Mouse (Mus musculus) CH12.LX (cell line): ENCODE measurements at regions not wholly inside any gene's neighbourhood (a gene's known extent, or its start where the extent isn't known, plus 50 kb on each side); places are given as distances from the start of the nearest gene placed in this dataset.

Experiments
- DNase-seq: peaks from one replicate; pipeline ENCODE4 v3.0.0-alpha.2; 2013; ENCODE audit errors: extremely low read depth
- H3K27ac ChIP-seq: 2 replicates; pipeline ENCODE4 v1.5.1; 2012; ENCODE audit warnings: low read depth, mild to moderate bottlenecking, control low read depth, moderate library complexity; ENCODE audit not compliant: insufficient read depth
- H3K27me3 ChIP-seq: replicated peaks from 2 replicates; pipeline ENCODE3; 2012; ENCODE audit warnings: inconsistent platforms
- H3K36me3 ChIP-seq, 2 experiments: replicated peaks in 1 of 2; 2 replicates each; pipeline versions ENCODE3 to v1.6.1; 2012; ENCODE audit warnings: inconsistent platforms in 1 of 2, low read length in 1 of 2, mild to moderate bottlenecking in 1 of 2, mixed read lengths in 1 of 2, moderate library complexity in 1 of 2; ENCODE audit not compliant: control insufficient read depth in 1 of 2, insufficient read depth in 1 of 2
- H3K4me1 ChIP-seq, 2 experiments: 2 replicates each; pipeline ENCODE4 v1.6.1; 2012; ENCODE audit warnings: inconsistent platforms in 1 of 2, moderate library complexity in 1 of 2; ENCODE audit not compliant: insufficient read depth in 2 of 2, control insufficient read depth in 1 of 2
- H3K4me2 ChIP-seq: 2 replicates; pipeline ENCODE4 v1.6.1; 2012; ENCODE audit warnings: low read depth, mild to moderate bottlenecking, control low read depth; ENCODE audit not compliant: poor library complexity, insufficient read depth, severe bottlenecking
- H3K4me3 ChIP-seq, 3 experiments: fragments of 150-350 bp in 1 of 3; sonication (generic) in 1 of 3; replicated peaks in 1 of 3; 2 replicates each; pipeline versions ENCODE3 to v1.5.1; 2011 to 2012; ENCODE audit warnings: low read depth in 2 of 3, low read length in 2 of 3, mild to moderate bottlenecking in 2 of 3, moderate library complexity in 2 of 3, control low read depth in 1 of 3, improper control_type of control experiment in 1 of 3, inconsistent platforms in 1 of 3, mixed read lengths in 1 of 3; ENCODE audit not compliant: poor library complexity in 1 of 3
- H3K79me2 ChIP-seq: replicated peaks from 2 replicates; pipeline ENCODE4 v1.6.1; 2012; ENCODE audit warnings: mild to moderate bottlenecking, moderate library complexity; ENCODE audit not compliant: control insufficient read depth, poor library complexity, insufficient read depth, severe bottlenecking; ENCODE audit errors: extremely low read depth
- H3K9ac ChIP-seq: 2 replicates; pipeline ENCODE4 v1.6.1; 2012; ENCODE audit warnings: low read depth, mild to moderate bottlenecking, control low read depth, moderate library complexity; ENCODE audit not compliant: insufficient read depth
- H3K9me3 ChIP-seq: replicated peaks from 2 replicates; pipeline ENCODE3; 2012; ENCODE audit warnings: low read length, inconsistent platforms, mixed read lengths
- CHD1 ChIP-seq: IDR thresholded peaks from 2 replicates; pipeline ENCODE4 v1.6.1; 2012; ENCODE audit warnings: low read depth, low read length, improper control_type of control experiment, inconsistent platforms
- ELF1 ChIP-seq: IDR thresholded peaks from 2 replicates; pipeline ENCODE4 v1.6.1; 2014; ENCODE audit warnings: low read depth, mild to moderate bottlenecking, inconsistent platforms, low read length, improper control_type of control experiment
- ETS1 ChIP-seq: conservative IDR thresholded peaks from 2 replicates; pipeline ENCODE4 v1.6.1; 2012; ENCODE audit warnings: low read depth, mild to moderate bottlenecking, inconsistent platforms, low read length, improper control_type of control experiment, moderate library complexity
- MAZ ChIP-seq: IDR thresholded peaks from 2 replicates; pipeline ENCODE4 v1.6.1; 2012; ENCODE audit warnings: low read depth, mild to moderate bottlenecking, inconsistent platforms, low read length, improper control_type of control experiment, moderate library complexity
- MXI1 ChIP-seq: IDR thresholded peaks from 2 replicates; pipeline ENCODE4 v1.6.1; 2011; ENCODE audit warnings: mild to moderate bottlenecking, low read depth, low read length, improper control_type of control experiment
- NRF1 ChIP-seq: IDR thresholded peaks from 2 replicates; pipeline ENCODE4 v1.6.1; 2014; ENCODE audit warnings: low read depth, mild to moderate bottlenecking, inconsistent platforms, low read length, improper control_type of control experiment, moderate library complexity
- RAD21 ChIP-seq: IDR thresholded peaks from 2 replicates; pipeline ENCODE4 v1.6.1; 2011; ENCODE audit warnings: low read depth, mild to moderate bottlenecking, low read length, improper control_type of control experiment, moderate library complexity
- RCOR1 ChIP-seq: conservative IDR thresholded peaks from 2 replicates; pipeline ENCODE4 v1.6.1; 2012; ENCODE audit warnings: low read depth, mild to moderate bottlenecking, inconsistent platforms, low read length, improper control_type of control experiment
- SIN3A ChIP-seq: IDR thresholded peaks from 2 replicates; pipeline ENCODE4 v1.6.1; 2012; ENCODE audit warnings: low read length, improper control_type of control experiment, inconsistent platforms
- USF1 ChIP-seq: IDR thresholded peaks from 2 replicates; pipeline ENCODE4 v1.6.1; 2014; ENCODE audit warnings: low read depth, mild to moderate bottlenecking, inconsistent platforms, low read length, improper control_type of control experiment
- dilution Hi-C: fragments of 300-500 bp; cut with MboI; formaldehyde crosslinking; loops from 2 replicates; pipeline ENCODE4 v1.14.3; 2020; ENCODE audit warnings: low sequenced_read_pairs; ENCODE audit not compliant: extremely low pct_unique_long_range_greater_than_20kb, extremely low pct_ligation_motif_present
- in situ Hi-C: fragments of 300-500 bp; cut with MboI; formaldehyde crosslinking; loops from 3 replicates; pipeline ENCODE4 v1.14.3; 2019; ENCODE audit warnings: low sequenced_read_pairs, low pct_ligation_motif_present, low pct_unique_long_range_greater_than_20kb, mixed read lengths

GRCm38 (mm10) chr2:166348654-166349053 is 193.2 kb upstream of the Sulf2 start:
- H3K79me2 ChIP-seq = no peaks in the 10 kb centered on the region
- no peaks in the 10 kb centered on the region for H3K36me3 ChIP-seq
- no peak overlapping the region for H3K9ac ChIP-seq
- dilution Hi-C loops = no loop called here
- no peaks in the 10 kb centered on the region for H3K9me3 ChIP-seq
- peaks cover 9% of the 10 kb centered on the region for H3K27me3 ChIP-seq
- DNase-seq = no peak
- in situ Hi-C loops = loop anchor here (25.0 kb wide), 1 partner anchor 214 kb away; no protein-coding TSS in a partner anchor
- H3K4me2 ChIP-seq = no peak overlapping the region
- TF ChIP-seq RCOR1 (no peak), MXI1 (no peak), USF1 (no peak)
- no peaks in the 10 kb centered on the region for H3K4me1 ChIP-seq
- H3K4me3 ChIP-seq = no peak overlapping the region
- H3K27ac ChIP-seq = no peak overlapping the region

GRCm38 (mm10) chr2:166346421-166347182 is 191.1 kb upstream of the Sulf2 start:
- Histone ChIP-seq H3K79me2 (no peaks in the 10 kb centered on the region), H3K4me1 (no peaks in the 10 kb centered on the region), H3K9ac (no peak overlapping the region), H3K4me2 (no peak overlapping the region), H3K27me3 (peaks cover 6% of the 10 kb centered on the region), H3K36me3 (no peaks in the 10 kb centered on the region), H3K27ac (no peak overlapping the region), H3K4me3 (no peak overlapping the region), H3K9me3 (no peaks in the 10 kb centered on the region)
- DNase-seq = no peak
- dilution Hi-C loops = no loop called here
- TF ChIP-seq NRF1 = no peak
- in situ Hi-C loops = loop anchor here (25.0 kb wide), 1 partner anchor 216 kb away; no protein-coding TSS in a partner anchor

- DNase-seq = no peak
- Histone ChIP-seq H3K27me3 (peaks cover 3% of the 10 kb centered on the region), H3K4me3 (no peak overlapping the region), H3K4me2 (no peak overlapping the region), H3K27ac (no peak overlapping the region), H3K36me3 (no peaks in the 10 kb centered on the region), H3K4me1 (no peaks in the 10 kb centered on the region), H3K9me3 (peaks cover 4% of the 10 kb centered on the region), H3K79me2 (no peaks in the 10 kb centered on the region), H3K9ac (no peak overlapping the region)
- in situ Hi-C loops (loop anchor here (25.0 kb wide), 1 partner anchor 219 kb away; no protein-coding TSS in a partner anchor), dilution Hi-C loops (no loop called here)
- TF ChIP-seq MAZ (no peak), ETS1 (no peak), RCOR1 (no peak), CHD1 (no peak), SIN3A (no peak), MXI1 (no peak), ELF1 (no peak), RAD21 (no peak)
These were observed 188.3 kb upstream of the Sulf2 start for GRCm38 (mm10) chr2:166343551-166344340.
